Mouse (Mus musculus) forebrain, embryonic 14.5 days (tissue): ENCODE measurements around the gene Scgb1a1. TPM values are rescaled to one million over a fixed set of nuclear protein-coding genes. Genes with fewer than 3 reads are reported as not detected.

Experiments
- ATAC-seq: fragments of 200-750 bp; cut with Nextera tagmentation; 2 replicates; pipeline ENCODE4 v1.8.0; 2017; ENCODE audit warnings: mild to moderate bottlenecking, moderate library complexity
- DNase-seq: peaks from one replicate; pipeline ENCODE4 v3.0.0-alpha.2; 2015; ENCODE audit warnings: low spot score
- H3K27ac ChIP-seq: fragments of 300-500 bp; sonication (generic); 2 replicates; pipeline ENCODE4 v1.5.1; 2014; ENCODE audit warnings: low read depth, mild to moderate bottlenecking, control low read depth, low read length, moderate library complexity
- H3K27me3 ChIP-seq: fragments of 300-500 bp; sonication (generic); replicated peaks from 2 replicates; pipeline ENCODE4 v1.6.1; 2014; ENCODE audit warnings: low read length, control low read depth, mixed read lengths; ENCODE audit not compliant: control insufficient read depth, insufficient read depth
- H3K36me3 ChIP-seq: fragments of 300-500 bp; sonication (generic); 2 replicates; pipeline ENCODE4 v1.6.1; 2014; ENCODE audit warnings: low read length, control low read depth; ENCODE audit not compliant: control insufficient read depth, insufficient read depth
- H3K4me1 ChIP-seq: fragments of 300-500 bp; sonication (generic); 2 replicates; pipeline ENCODE4 v1.6.1; 2014; ENCODE audit warnings: antibody characterized with exemption, low read length, control low read depth; ENCODE audit not compliant: control insufficient read depth, insufficient read depth
- H3K4me2 ChIP-seq: fragments of 300-500 bp; sonication (generic); 2 replicates; pipeline ENCODE4 v1.6.1; 2014; ENCODE audit warnings: mild to moderate bottlenecking, control low read depth, low read length
- H3K4me3 ChIP-seq: fragments of 300-500 bp; sonication (generic); 2 replicates; pipeline ENCODE4 v1.5.1; 2014; ENCODE audit warnings: low read depth, low read length, control low read depth
- H3K9ac ChIP-seq: fragments of 300-500 bp; sonication (generic); 2 replicates; pipeline ENCODE4 v1.6.1; 2014; ENCODE audit warnings: mild to moderate bottlenecking, low read length, control low read depth, moderate library complexity
- H3K9me3 ChIP-seq: fragments of 300-500 bp; sonication (generic); replicated peaks from 2 replicates; pipeline ENCODE4 v1.6.1; 2016; ENCODE audit warnings: low read length, control low read depth, mixed read lengths; ENCODE audit not compliant: control insufficient read depth
- WGBS: fragments of 180-500 bp; shearing (Covaris S2); extraction: QIAGEN DNeasy Blood & Tissue Kit; methylation state at CpG from one replicate; pipeline ENCODE4 v1.1.7; 2014; 5-methylcytosine and 5-hydroxymethylcytosine counted together
- polyA plus RNA-seq: library from polyadenylated mRNA; unstranded; fragments of >200 nt; fragmentation: Nextera tagmentation; extraction: Ambion mirVana; gene quantifications from 2 replicates; pipeline ENCODE4 v1.2.1, GENCODE M21; 2014

The Scgb1a1 gene
- polyA plus RNA-seq, 1 experiment from 2014 or later, result not detected

DNA sequence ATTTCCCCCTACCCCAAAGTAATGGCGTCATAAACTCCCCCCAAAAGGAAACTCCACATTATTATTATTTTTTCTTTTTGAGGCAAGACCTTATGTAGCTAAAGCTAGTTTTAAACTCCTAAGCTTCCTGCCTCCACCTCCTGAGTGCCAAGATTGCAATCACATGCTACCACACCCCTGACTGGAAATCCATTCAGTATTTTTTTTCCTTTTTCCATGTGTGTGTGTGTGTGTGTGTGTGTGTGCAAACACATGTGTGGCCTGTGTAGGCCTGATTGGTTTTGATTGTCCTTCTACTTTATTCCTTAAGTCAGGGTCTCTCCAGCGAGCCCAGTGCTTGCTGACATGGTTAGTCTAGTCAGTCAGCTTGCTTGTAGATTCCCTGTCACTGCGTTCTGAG is 53.3 kb downstream of the Scgb1a1 start:
- no peak overlapping the region for H3K9ac ChIP-seq
- no peak for DNase-seq

More for the DNA sequence above, 53.3 kb downstream of the Scgb1a1 start:
- Histone ChIP-seq H3K36me3 (no peaks in the 10 kb centered on the region), H3K4me2 (no peak overlapping the region), H3K4me3 (no peak overlapping the region), H3K4me1 (no peaks in the 10 kb centered on the region), H3K27me3 (no peaks in the 10 kb centered on the region), H3K9me3 (no peaks in the 10 kb centered on the region), H3K27ac (no peak overlapping the region)
- WGBS, result 82% methylated on average over 3 of the region's 3 CpGs
- no peak for ATAC-seq

Other genes with a start within 250 kb of the Scgb1a1 start
- gene Gng3, start 248.8 kb downstream of the Scgb1a1 start, polyA plus RNA-seq, result 346 and 353 TPM in 2 replicates
- gene Lrrn4cl, start 237.2 kb downstream of the Scgb1a1 start, polyA plus RNA-seq, result 0.15 and 0.29 TPM in 2 replicates
- 173 and 184 TPM in 2 replicates for gene Ubxn1, start 216.5 kb downstream of the Scgb1a1 start, polyA plus RNA-seq
- gene Uqcc3, start 207.0 kb downstream of the Scgb1a1 start, polyA plus RNA-seq, result 57.0 and 66.4 TPM in 2 replicates
- 44.2 and 59.1 TPM in 2 replicates for gene Lbhd1, start 204.2 kb downstream of the Scgb1a1 start, polyA plus RNA-seq
- gene Gm49403, start 204.0 kb downstream of the Scgb1a1 start, polyA plus RNA-seq, result not detected in 2 replicates
- 63.7 and 77.6 TPM in 2 replicates for gene 1810009A15Rik, start 199.1 kb downstream of the Scgb1a1 start, polyA plus RNA-seq
- not detected in 2 replicates for gene Gm49416, start 199.0 kb downstream of the Scgb1a1 start, polyA plus RNA-seq
- 25.0 and 32.1 TPM in 2 replicates for gene Ints5, start 195.0 kb downstream of the Scgb1a1 start, polyA plus RNA-seq
- 73.3 and 78.9 TPM in 2 replicates for gene Ganab, start 189.9 kb downstream of the Scgb1a1 start, polyA plus RNA-seq
- 53.3 and 67.0 TPM in 2 replicates for gene B3gat3, start 167.6 kb downstream of the Scgb1a1 start, polyA plus RNA-seq
- gene Rom1, start 158.6 kb downstream of the Scgb1a1 start, polyA plus RNA-seq, result 0.93 and 0.99 TPM in 2 replicates
- gene Eml3, start 158.4 kb downstream of the Scgb1a1 start, polyA plus RNA-seq, result 4.1 and 5.4 TPM in 2 replicates
- 57.1 and 57.4 TPM in 2 replicates for gene Mta2, start 146.1 kb downstream of the Scgb1a1 start, polyA plus RNA-seq
- 24.2 and 26.4 TPM in 2 replicates for gene Tut1, start 134.1 kb downstream of the Scgb1a1 start, polyA plus RNA-seq
- gene Eef1g, start 120.9 kb downstream of the Scgb1a1 start, polyA plus RNA-seq, result 356 and 360 TPM in 2 replicates
- 2.6 and 4.5 TPM in 2 replicates for gene Ahnak, start 98.7 kb downstream of the Scgb1a1 start, polyA plus RNA-seq
- 24.4 and 38.6 TPM in 2 replicates for gene Asrgl1, start 47.7 kb upstream of the Scgb1a1 start, polyA plus RNA-seq